Mouse (Mus musculus) stomach, postnatal 0 days (tissue): Measurements from ENCODE around the gene Zfp341. TPM values are rescaled to one million over a fixed set of nuclear protein-coding genes. Genes with fewer than 3 reads are reported as not detected.

Experiments used
- ATAC-seq: fragments of 200-750 bp; cut with Nextera tagmentation; 2 replicates; pipeline ENCODE4 v1.8.0; 2017; ENCODE audit not compliant: low FRiP score, low TSS enrichment
- DNase-seq: peaks from one replicate; pipeline ENCODE4 v3.0.0-alpha.2; 2016; ENCODE audit warnings: low spot score
- H3K27ac ChIP-seq: fragments of 300-500 bp; sonication (generic); replicated peaks from 2 replicates; pipeline ENCODE4 v1.5.1; 2014; ENCODE audit warnings: mild to moderate bottlenecking, control low read depth
- H3K27me3 ChIP-seq: fragments of 300-500 bp; sonication (generic); 2 replicates; pipeline ENCODE4 v1.6.1; 2014; ENCODE audit warnings: low read length; ENCODE audit not compliant: control insufficient read depth, insufficient read depth
- H3K36me3 ChIP-seq: fragments of 300-500 bp; sonication (generic); 2 replicates; pipeline ENCODE4 v1.6.1; 2014; ENCODE audit warnings: low read length, mixed read lengths; ENCODE audit not compliant: control insufficient read depth, insufficient read depth
- H3K4me1 ChIP-seq: fragments of 300-500 bp; sonication (generic); replicated peaks from 2 replicates; pipeline ENCODE4 v1.6.1; 2014; ENCODE audit warnings: antibody characterized with exemption; ENCODE audit not compliant: control insufficient read depth, insufficient read depth
- H3K4me2 ChIP-seq: fragments of 300-500 bp; sonication (generic); replicated peaks from 2 replicates; pipeline ENCODE4 v1.6.1; 2014; ENCODE audit warnings: low read depth, mild to moderate bottlenecking, control low read depth, moderate library complexity
- H3K4me3 ChIP-seq: fragments of 300-500 bp; sonication (generic); 2 replicates; pipeline ENCODE4 v1.5.1; 2014; ENCODE audit warnings: low read depth, low read length, control low read depth
- H3K9ac ChIP-seq: fragments of 300-500 bp; sonication (generic); 2 replicates; pipeline ENCODE4 v1.6.1; 2014; ENCODE audit warnings: mild to moderate bottlenecking, low read length, control low read depth, mixed read lengths
- H3K9me3 ChIP-seq: fragments of 300-500 bp; sonication (generic); 2 replicates; pipeline ENCODE4 v1.6.1; 2016; ENCODE audit warnings: low read length; ENCODE audit not compliant: control insufficient read depth
- CTCF ChIP-seq: IDR thresholded peaks from 2 replicates; pipeline ENCODE4 v1.5.1; 2016; ENCODE audit warnings: antibody characterized with exemption, low read depth, mild to moderate bottlenecking, moderate library complexity
- EP300 ChIP-seq: optimal IDR thresholded peaks from 2 replicates; pipeline ENCODE3; 2016; ENCODE audit warnings: antibody characterized with exemption
- WGBS: fragments of 180-500 bp; shearing (Covaris S2); extraction: QIAGEN DNeasy Blood & Tissue Kit; methylation state at CpG from one replicate; pipeline ENCODE4 v1.1.7; 2014; 5-methylcytosine and 5-hydroxymethylcytosine counted together
- polyA plus RNA-seq: library from polyadenylated mRNA; unstranded; fragments of >200 nt; fragmentation: Nextera tagmentation; extraction: Ambion mirVana; gene quantifications from 2 replicates; pipeline ENCODE4 v1.2.1, GENCODE M21; 2015

The Zfp341 gene
- polyA plus RNA-seq, 1 experiment from 2014 or later: 0.27 TPM

DNA sequence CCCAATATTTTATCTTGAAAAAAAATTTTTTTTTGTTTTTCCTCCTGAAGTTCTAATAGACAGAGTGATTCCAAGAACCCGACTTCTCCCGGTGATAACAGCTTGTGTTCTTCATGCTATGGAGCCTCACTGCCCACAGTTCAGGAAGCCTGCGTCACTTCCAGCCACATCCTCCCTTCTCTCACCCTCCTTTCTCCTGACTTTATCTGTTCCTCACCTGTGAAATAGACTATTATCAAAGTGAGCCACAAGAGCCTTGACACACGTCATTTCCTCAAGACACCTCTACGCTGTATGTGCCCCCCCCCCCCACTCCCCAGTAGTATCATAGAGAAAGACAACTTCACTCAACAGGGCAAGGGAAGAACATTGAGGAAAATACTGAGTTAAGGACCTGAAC is 2.6 kb downstream of the Zfp341 start:
- ATAC-seq (no peak), DNase-seq (no peak)
- H3K36me3 ChIP-seq: no peaks in the 10 kb centered on the region
- peak overlapping the region; percentile 40; the same call in 1 of the 2 replicates for H3K27ac ChIP-seq
- H3K4me3 ChIP-seq: no peak overlapping the region
- no peak overlapping the region for H3K4me2 ChIP-seq
- no peak overlapping the region for H3K9ac ChIP-seq
- TF ChIP-seq CTCF (no peak), EP300 (no peak)
- no peaks in the 10 kb centered on the region for H3K27me3 ChIP-seq
- H3K4me1 ChIP-seq: no peaks in the 10 kb centered on the region
- 76% methylated on average over 5 of the region's 5 CpGs for WGBS
- H3K9me3 ChIP-seq: no peaks in the 10 kb centered on the region

- H3K4me3 ChIP-seq: no peak overlapping the region
- H3K27me3 ChIP-seq: no peaks in the 10 kb centered on the region
- H3K9me3 ChIP-seq: no peaks in the 10 kb centered on the region
- 85% methylated on average over 3 of the region's 3 CpGs for WGBS
- no peaks in the 10 kb centered on the region for H3K4me1 ChIP-seq
- no peak overlapping the region for H3K27ac ChIP-seq
- ATAC-seq (no peak), DNase-seq (no peak)
- H3K36me3 ChIP-seq: no peaks in the 10 kb centered on the region
- no peak overlapping the region for H3K9ac ChIP-seq
- no peak overlapping the region for H3K4me2 ChIP-seq
- TF ChIP-seq CTCF: no peak
- no peak for TF ChIP-seq EP300
Observed at GRCm38 (mm10) chr2:154617061-154617460, 4.0 kb downstream of the Zfp341 start.

- 0 out of 2 replicates have a peak, but pooled peaks have one; percentile 6 for ATAC-seq
Observed at GRCm38 (mm10) chr2:154621684-154622083, 8.6 kb downstream of the Zfp341 start.

DNA sequence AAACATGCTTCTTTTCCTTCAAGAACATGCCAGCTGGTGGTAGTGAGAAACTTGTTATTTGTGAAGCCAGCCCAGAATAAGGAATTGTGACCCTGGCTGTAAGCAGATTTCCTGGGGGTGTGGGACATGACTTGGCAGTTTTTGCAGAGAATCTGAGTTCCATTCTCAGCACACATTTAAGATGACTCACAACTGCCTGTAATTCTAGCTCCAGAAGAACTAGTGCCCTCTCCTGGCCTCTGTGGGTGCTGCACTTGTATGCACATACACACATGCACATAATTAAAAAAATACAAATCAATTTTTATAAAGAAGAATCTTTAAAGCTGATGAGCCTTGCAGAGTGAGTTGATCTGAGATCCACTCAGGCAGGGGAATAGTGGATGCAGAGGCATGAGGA is 11.0 kb downstream of the Zfp341 start:
- no peaks in the 10 kb centered on the region for H3K27me3 ChIP-seq
- H3K9me3 ChIP-seq: no peaks in the 10 kb centered on the region
- no peak overlapping the region for H3K27ac ChIP-seq
- no peak overlapping the region for H3K9ac ChIP-seq
- no peaks in the 10 kb centered on the region for H3K4me1 ChIP-seq
- no peak overlapping the region for H3K4me2 ChIP-seq
- peak; percentile 30; the same call in 1 of the 2 replicates for TF ChIP-seq CTCF
- no peak for TF ChIP-seq EP300
- ATAC-seq: no peak
- H3K36me3 ChIP-seq: no peaks in the 10 kb centered on the region
- no peak for DNase-seq
- no peak overlapping the region for H3K4me3 ChIP-seq

More at GRCm38 (mm10) chr2:154621684-154622083, 8.6 kb downstream of the Zfp341 start:
- DNase-seq: no peak
- 56% methylated on average over 5 of the region's 5 CpGs for WGBS
- Histone ChIP-seq H3K36me3 (no peaks in the 10 kb centered on the region), H3K4me2 (no peak overlapping the region), H3K4me1 (no peaks in the 10 kb centered on the region), H3K4me3 (no peak overlapping the region), H3K9me3 (no peaks in the 10 kb centered on the region), H3K27me3 (no peaks in the 10 kb centered on the region), H3K9ac (no peak overlapping the region), H3K27ac (no peak overlapping the region)
- TF ChIP-seq CTCF (no peak), EP300 (no peak)

DNA sequence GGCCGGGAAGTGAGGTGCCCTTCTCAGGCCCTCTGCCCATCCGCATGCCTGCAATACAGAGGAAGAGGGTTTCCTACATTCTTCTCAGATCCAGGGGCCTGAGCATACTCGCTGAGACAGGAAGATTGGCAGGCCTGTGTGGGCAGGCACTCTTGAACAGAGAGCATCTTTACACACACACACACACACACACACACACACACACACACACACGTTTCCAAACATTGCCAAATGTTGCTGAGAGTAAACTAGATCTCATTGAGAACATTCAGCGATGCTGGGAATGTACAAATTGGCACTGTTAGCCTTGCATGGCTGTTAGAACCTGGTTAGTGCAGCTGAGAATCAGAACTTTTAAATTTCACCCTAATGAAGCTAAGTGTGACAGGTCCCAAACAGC is 17.4 kb downstream of the Zfp341 start:
- DNase-seq: no peak
- Histone ChIP-seq H3K4me2 (no peak overlapping the region), H3K27me3 (no peaks in the 10 kb centered on the region), H3K27ac (no peak overlapping the region), H3K9ac (no peak overlapping the region), H3K4me3 (no peak overlapping the region), H3K4me1 (no peaks in the 10 kb centered on the region), H3K9me3 (no peaks in the 10 kb centered on the region), H3K36me3 (no peaks in the 10 kb centered on the region; the same call in 1 of the 2 replicates)
- whole genome bisulfite sequencing: 82% methylated on average over 5 of the region's 5 CpGs
- ATAC-seq: no peak
- TF ChIP-seq CTCF (no peak), EP300 (no peak)

GRCm38 (mm10) chr2:154632203-154632780 is 19.2 kb downstream of the Zfp341 start:
- H3K4me3 ChIP-seq: no peak overlapping the region
- H3K27me3 ChIP-seq: no peaks in the 10 kb centered on the region
- TF ChIP-seq CTCF (no peak), EP300 (no peak)
- WGBS: 89% methylated on average over 16 of the region's 16 CpGs
- DNase-seq: no peak
- no peak overlapping the region for H3K27ac ChIP-seq
- H3K9me3 ChIP-seq: no peaks in the 10 kb centered on the region
- no peaks in the 10 kb centered on the region; the same call in 1 of the 2 replicates for H3K36me3 ChIP-seq
- H3K4me2 ChIP-seq: no peak overlapping the region
- H3K9ac ChIP-seq: no peak overlapping the region
- no peak for ATAC-seq
- H3K4me1 ChIP-seq: no peaks in the 10 kb centered on the region
